Mouse (Mus musculus) liver, adult 2 months (tissue): ENCODE results near the gene Drd5.

Experiments used
- CTCF ChIP-seq: fragments of 200-500 bp; IDR thresholded peaks from 2 replicates; pipeline ENCODE4 v1.5.1; 2011; ENCODE audit warnings: low read depth, low read length, control low read depth
- POLR2A ChIP-seq: fragments of 200-500 bp; IDR thresholded peaks from 2 replicates; pipeline ENCODE4 v1.6.1; 2011; ENCODE audit warnings: low read length, control low read depth; ENCODE audit not compliant: insufficient read depth; ENCODE audit errors: extremely low read depth

GRCm38 (mm10) chr5:38285724-38286123, 33.4 kb upstream of the Drd5 start:
- TF ChIP-seq CTCF (no peak), POLR2A (no peak)
